Mouse (Mus musculus): ENCODE measurements around the gene Gtf3c5.

- no peak for TF ChIP-seq CTCF (IDR thresholded peaks at IDR 0.05; ENCODE audit: extremely low read depth, insufficient read depth, low read length)
- no peak for TF ChIP-seq POLR2A (IDR thresholded peaks at IDR 0.05; ENCODE audit: extremely low read depth, insufficient read depth, low read length)
Measured at GRCm38 (mm10) chr2:28607341-28608165, 24.0 kb upstream of the Gtf3c5 start.
